Mouse (Mus musculus): ENCODE results near the gene Ndufb6.

DNA sequence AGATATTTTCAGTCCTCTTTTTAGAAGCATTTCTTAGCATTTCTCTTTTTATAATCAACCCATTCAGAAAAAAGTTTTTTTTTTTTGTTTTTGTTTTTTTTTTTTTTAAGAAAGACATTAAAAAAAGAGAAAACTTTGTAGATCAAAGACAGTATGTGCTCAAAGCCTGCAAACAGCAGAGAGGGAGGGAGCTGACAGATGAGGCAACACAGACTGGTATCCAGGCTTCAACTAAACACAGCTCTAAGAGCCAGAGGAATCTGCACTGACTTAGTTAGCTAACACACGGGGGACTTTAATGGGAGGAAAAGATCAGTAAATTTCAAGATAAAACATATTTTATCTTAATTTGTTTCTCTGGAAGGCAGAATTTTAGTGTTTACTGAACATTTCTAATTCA is 14.9 kb downstream of the Ndufb6 start:
- no peak for TF ChIP-seq ZNF384 (IDR thresholded peaks at IDR 0.05; ENCODE audit: low read depth, low read length)
- TF ChIP-seq BHLHE40 (IDR thresholded peaks at IDR 0.05; ENCODE audit: low read depth, low read length) = no peak
- no peak for TF ChIP-seq CHD2 (IDR thresholded peaks at IDR 0.05; ENCODE audit: low read length)
- TF ChIP-seq CTCF (conservative IDR thresholded peaks at IDR 0.05 in 1 of 2, IDR thresholded peaks at IDR 0.05 in 1 of 2; ENCODE audit: low read depth in 2 of 2, low read length in 2 of 2) = no peak
- TF ChIP-seq POLR2A (IDR thresholded peaks at IDR 0.05; ENCODE audit: low read depth, low read length) = no peak
- no peak for TF ChIP-seq CHD1 (IDR thresholded peaks at IDR 0.05; ENCODE audit: low read depth, low read length)
- TF ChIP-seq MAX (IDR thresholded peaks at IDR 0.05; ENCODE audit: low read length) = no peak
- TF ChIP-seq TCF12 (IDR thresholded peaks at IDR 0.05; ENCODE audit: low read depth, low read length) = no peak
- no peak for TF ChIP-seq JUN (IDR thresholded peaks at IDR 0.05; ENCODE audit: insufficient read depth, low read depth, low read length)

All from CH12.LX (cell line).